Mouse (Mus musculus) neural tube, embryonic 15.5 days (tissue): Measurements from ENCODE around the gene Pnmal1. TPM values are rescaled to one million over a fixed set of nuclear protein-coding genes. Genes with fewer than 3 reads are reported as not detected.
A peak's percentile ranks its signal among the peaks of the same experiment; 100 is the strongest.

Experiments
- ATAC-seq: fragments of 200-750 bp; cut with Nextera tagmentation; 2 replicates; pipeline ENCODE4 v1.8.0; 2017; ENCODE audit warnings: mild to moderate bottlenecking, moderate TSS enrichment, moderate library complexity; ENCODE audit not compliant: low FRiP score
- H3K27ac ChIP-seq: fragments of 300-500 bp; sonication (generic); replicated peaks from 2 replicates; pipeline ENCODE4 v1.5.1; 2015; ENCODE audit warnings: mild to moderate bottlenecking, inconsistent platforms
- H3K27me3 ChIP-seq: fragments of 300-500 bp; sonication (generic); replicated peaks from 2 replicates; pipeline ENCODE4 v1.6.1; 2015; ENCODE audit warnings: inconsistent platforms
- H3K36me3 ChIP-seq: fragments of 300-500 bp; sonication (generic); 2 replicates; pipeline ENCODE4 v1.6.1; 2015; ENCODE audit warnings: inconsistent platforms
- H3K4me1 ChIP-seq: fragments of 300-500 bp; sonication (generic); 2 replicates; pipeline ENCODE4 v1.6.1; 2015; ENCODE audit warnings: inconsistent platforms
- H3K4me2 ChIP-seq: fragments of 300-500 bp; sonication (generic); 2 replicates; pipeline ENCODE4 v1.6.1; 2015; ENCODE audit warnings: inconsistent platforms, mild to moderate bottlenecking, moderate library complexity
- H3K4me3 ChIP-seq: fragments of 300-500 bp; sonication (generic); replicated peaks from 2 replicates; pipeline ENCODE4 v1.5.1; 2015; ENCODE audit warnings: mild to moderate bottlenecking, inconsistent platforms
- H3K9ac ChIP-seq: fragments of 300-500 bp; sonication (generic); replicated peaks from 2 replicates; pipeline ENCODE4 v1.6.1; 2015; ENCODE audit warnings: mild to moderate bottlenecking, inconsistent platforms
- H3K9me3 ChIP-seq: fragments of 300-500 bp; sonication (generic); replicated peaks from 2 replicates; pipeline ENCODE4 v1.6.1; 2016; ENCODE audit warnings: inconsistent platforms
- WGBS: fragments of 180-500 bp; shearing (Covaris S2); methylation state at CpG from one replicate; pipeline ENCODE4 v1.1.7; 2015; ENCODE audit warnings: mixed read lengths; 5-methylcytosine and 5-hydroxymethylcytosine counted together
- polyA plus RNA-seq: library from polyadenylated mRNA; unstranded; fragments of >200 nt; fragmentation: Nextera tagmentation; extraction: Ambion mirVana; gene quantifications from 2 replicates; pipeline ENCODE4 v1.2.1, GENCODE M21; 2015

Pnmal1 gene
- polyA plus RNA-seq, 1 experiment from 2014 or later = 52.0 TPM

DNA sequence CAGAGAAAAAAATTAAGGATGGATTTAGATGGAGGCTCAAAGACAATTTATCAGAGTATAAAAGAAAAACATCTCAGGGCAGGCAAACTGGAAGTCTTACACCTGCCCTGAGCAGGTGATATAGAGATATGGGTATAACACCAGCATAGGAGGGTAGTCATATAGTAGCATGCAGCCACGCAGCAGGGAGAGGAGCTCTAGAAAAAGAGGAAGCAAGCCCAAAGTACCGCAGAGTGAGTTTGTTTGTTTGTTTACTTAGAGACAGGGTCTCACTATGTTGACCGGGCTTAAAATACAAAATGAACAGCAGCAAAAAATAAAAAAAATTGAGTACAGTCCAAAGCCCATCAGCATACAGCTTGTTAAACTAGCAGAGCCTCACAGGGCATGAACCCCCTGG is 11.7 kb downstream of the Pnmal1 start:
- Histone ChIP-seq H3K27me3 (no peaks in the 10 kb centered on the region), H3K9ac (no peak overlapping the region), H3K27ac (no peak overlapping the region), H3K9me3 (no peaks in the 10 kb centered on the region), H3K4me3 (no peak overlapping the region), H3K36me3 (no peaks in the 10 kb centered on the region), H3K4me2 (no peak overlapping the region), H3K4me1 (0 out of 2 replicates have a peak, but pooled peaks cover 2% of the 10 kb centered on the region)
- WGBS = 84% methylated on average over 3 of the region's 3 CpGs
- no peak for ATAC-seq

DNA sequence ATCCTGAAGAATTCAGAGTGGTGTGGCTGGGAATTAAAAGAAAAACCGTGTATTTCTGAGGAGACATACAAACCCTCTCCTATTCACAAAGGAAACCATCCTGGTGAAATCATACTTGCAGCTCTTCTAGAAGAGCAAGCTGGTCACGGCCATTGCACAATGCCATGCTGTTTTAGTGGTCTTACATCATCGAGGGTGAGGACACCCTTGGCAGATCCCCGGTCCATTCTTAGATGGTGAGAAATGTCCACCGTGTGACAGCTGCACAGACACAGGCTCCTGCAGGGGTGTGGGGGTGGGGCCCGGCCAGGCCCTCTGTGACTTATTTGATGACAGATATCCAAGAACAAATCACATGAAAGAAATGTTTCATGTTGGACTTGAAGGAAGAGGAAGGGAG is 14.5 kb downstream of the Pnmal1 start:
- WGBS = 28% methylated on average over 6 of the region's 6 CpGs
- H3K36me3 ChIP-seq = no peaks in the 10 kb centered on the region
- H3K4me2 ChIP-seq = no peak overlapping the region
- H3K4me1 ChIP-seq = 0 out of 2 replicates have a peak, but pooled peaks cover 2% of the 10 kb centered on the region
- H3K27ac ChIP-seq = no peak overlapping the region
- H3K4me3 ChIP-seq = no peak overlapping the region
- H3K9me3 ChIP-seq = no peaks in the 10 kb centered on the region
- no peak overlapping the region for H3K9ac ChIP-seq
- H3K27me3 ChIP-seq = no peaks in the 10 kb centered on the region
- no peak for ATAC-seq

DNA sequence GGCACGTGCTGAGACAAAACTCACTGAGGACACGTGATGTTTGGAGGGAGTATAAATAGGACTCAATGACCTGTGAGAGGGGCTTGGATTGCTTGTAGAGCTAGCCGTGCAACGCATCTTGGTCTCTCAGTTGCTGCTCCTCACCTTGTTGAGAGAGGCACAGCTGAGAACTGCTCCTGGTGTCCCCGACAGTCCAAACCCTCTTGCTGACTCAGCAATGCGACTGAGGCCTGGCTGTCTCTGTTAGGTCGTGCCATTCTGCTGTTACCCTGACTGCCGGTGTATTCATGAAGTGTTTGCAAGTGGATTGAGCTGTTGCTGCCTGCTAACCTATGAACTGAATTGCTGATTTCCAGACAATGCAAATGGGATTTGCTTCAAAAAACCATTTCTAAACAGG is 16.8 kb downstream of the Pnmal1 start:
- Histone ChIP-seq H3K27ac (no peak overlapping the region), H3K4me2 (no peak overlapping the region), H3K4me1 (peaks cover 13% of the 10 kb centered on the region), H3K9ac (no peak overlapping the region), H3K36me3 (no peaks in the 10 kb centered on the region), H3K27me3 (no peaks in the 10 kb centered on the region), H3K9me3 (no peaks in the 10 kb centered on the region), H3K4me3 (no peak overlapping the region)
- WGBS = 60% methylated on average over 8 of the region's 8 CpGs
- ATAC-seq = no peak

DNA sequence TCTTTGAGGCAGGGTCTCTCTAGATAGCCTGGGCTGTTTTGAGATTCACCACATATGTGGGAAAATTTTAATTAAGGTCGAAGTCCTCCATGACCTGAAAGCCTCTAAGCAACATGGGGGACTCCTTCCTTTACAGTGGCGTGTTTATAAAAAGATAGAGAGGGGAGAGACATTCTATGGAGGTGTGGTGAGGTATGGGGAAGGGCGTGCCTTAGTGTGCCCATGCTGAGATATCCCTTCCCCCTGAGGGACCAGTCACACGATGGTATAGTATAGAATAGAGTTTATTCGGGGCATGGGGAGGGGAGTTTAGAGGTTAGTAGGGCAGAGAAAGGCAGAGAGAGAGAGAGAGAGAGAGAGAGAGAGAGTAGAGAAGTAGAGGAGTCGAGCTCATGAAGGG is 18.7 kb downstream of the Pnmal1 start:
- ATAC-seq = no peak
- Histone ChIP-seq H3K36me3 (no peaks in the 10 kb centered on the region), H3K27me3 (no peaks in the 10 kb centered on the region), H3K4me2 (no peak overlapping the region), H3K27ac (no peak overlapping the region), H3K9ac (no peak overlapping the region), H3K4me3 (no peak overlapping the region), H3K4me1 (peaks cover 28% of the 10 kb centered on the region), H3K9me3 (no peaks in the 10 kb centered on the region)
- 77% methylated on average over 5 of the region's 6 CpGs for WGBS

DNA sequence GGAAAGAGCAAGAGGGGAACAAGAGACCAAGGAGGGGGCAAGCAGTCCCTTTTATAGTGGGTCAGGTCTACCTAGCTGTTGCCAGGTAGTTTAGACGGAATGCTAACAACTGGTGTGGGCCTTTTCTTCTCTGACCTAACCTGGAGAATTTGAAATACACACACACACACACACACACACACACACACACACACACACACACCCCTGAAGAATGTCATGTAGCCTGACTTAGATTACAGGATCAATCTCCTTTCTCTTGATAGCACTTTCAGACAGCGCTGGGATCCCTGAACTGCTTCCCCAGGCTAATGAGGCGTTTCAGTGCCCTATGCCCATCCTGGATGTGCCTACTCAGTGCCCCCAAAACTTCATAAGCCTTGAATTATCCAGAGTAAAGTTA is 19.1 kb downstream of the Pnmal1 start:
- peaks cover 32% of the 10 kb centered on the region for H3K4me1 ChIP-seq
- no peak overlapping the region for H3K4me3 ChIP-seq
- H3K27ac ChIP-seq = no peak overlapping the region
- 93% methylated on average over 3 of the region's 3 CpGs for WGBS
- H3K9me3 ChIP-seq = no peaks in the 10 kb centered on the region
- no peaks in the 10 kb centered on the region for H3K27me3 ChIP-seq
- H3K36me3 ChIP-seq = no peaks in the 10 kb centered on the region
- no peak for ATAC-seq
- H3K4me2 ChIP-seq = no peak overlapping the region
- H3K9ac ChIP-seq = no peak overlapping the region

DNA sequence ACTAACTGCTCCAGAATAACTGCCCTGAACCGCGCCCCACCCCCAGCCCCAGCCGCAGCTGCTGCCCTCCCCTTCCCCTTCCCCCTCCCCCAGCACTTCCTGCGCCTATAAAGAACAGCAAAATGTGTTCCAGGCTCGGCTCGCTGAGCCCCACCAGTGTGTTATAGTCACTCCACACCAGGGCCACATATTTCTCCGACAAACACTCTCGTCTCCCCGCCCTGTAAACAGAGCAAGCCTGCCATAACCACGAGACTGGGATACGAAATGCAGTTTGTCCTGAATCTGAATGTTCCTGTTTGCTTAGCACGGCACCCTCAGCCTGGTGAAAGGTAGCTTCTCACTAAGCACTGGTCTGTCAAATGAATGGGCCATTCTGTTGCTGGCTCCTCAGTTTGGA is 20.9 kb downstream of the Pnmal1 start:
- peak overlapping the region; percentile 48 for H3K4me2 ChIP-seq
- H3K9me3 ChIP-seq = no peaks in the 10 kb centered on the region
- peaks cover 43% of the 10 kb centered on the region for H3K4me1 ChIP-seq
- H3K9ac ChIP-seq = no peak overlapping the region; the same call in 1 of the 2 replicates
- ATAC-seq = no peak
- peak overlapping the region; percentile 81 for H3K27ac ChIP-seq
- H3K27me3 ChIP-seq = no peaks in the 10 kb centered on the region
- no peaks in the 10 kb centered on the region for H3K36me3 ChIP-seq
- H3K4me3 ChIP-seq = peak overlapping the region; percentile 19; the same call in 1 of the 2 replicates
- WGBS = 1% methylated on average over 12 of the region's 12 CpGs

DNA sequence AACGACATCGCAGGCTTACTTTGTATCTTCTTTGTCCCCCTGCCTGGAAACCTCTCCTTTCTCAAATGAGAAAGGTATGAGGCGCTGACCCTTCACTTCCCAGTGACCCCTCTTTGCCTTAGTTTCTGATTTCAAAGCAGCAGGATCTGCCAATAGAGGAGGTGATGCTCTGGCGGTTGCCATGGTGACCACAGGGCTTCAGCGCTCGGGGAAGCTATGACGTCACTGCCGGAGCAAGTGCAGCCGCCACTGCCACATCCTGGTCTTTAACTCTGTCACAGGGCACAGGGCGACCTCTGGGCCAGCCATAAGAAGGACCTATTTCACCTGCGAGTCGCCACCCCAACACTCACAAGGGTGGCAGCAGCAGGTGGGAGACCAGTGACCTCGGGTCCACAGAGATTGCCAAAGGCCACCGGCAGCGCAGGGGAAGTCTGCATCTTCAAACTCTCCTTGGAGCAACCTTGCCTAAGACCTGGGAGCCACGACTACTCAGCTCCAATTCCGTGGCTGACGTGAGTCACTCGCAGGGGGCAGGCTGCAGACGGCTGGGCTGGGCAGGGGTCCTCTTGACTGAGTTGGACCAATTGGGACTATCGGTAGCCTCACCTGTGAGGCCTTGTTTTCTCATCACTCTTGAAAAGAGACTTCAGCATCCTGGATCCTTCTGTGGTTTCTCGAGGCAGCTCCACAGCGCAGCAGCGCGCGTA is 23.5 kb downstream of the Pnmal1 start, which contains the start of gene Gm42372:
TSS of gene Gm42372 (plus strand) at position 228 of the 710 bp plus-strand sequence.
- Histone ChIP-seq H3K27me3 (no peaks in the 10 kb centered on the region), H3K27ac (peak within 1 kb of the TSS; percentile 75), H3K4me2 (peak within 1 kb of the TSS; percentile 75), H3K36me3 (no peaks in the 10 kb centered on the region), H3K4me1 (peaks cover 66% of the 10 kb centered on the region), H3K4me3 (peak within 1 kb of the TSS; percentile 51), H3K9ac (peak within 1 kb of the TSS; percentile 66), H3K9me3 (no peaks in the 10 kb centered on the region)
- ATAC-seq = peak; percentile 81
- WGBS = 20% methylated on average over 26 of the region's 26 CpGs

DNA sequence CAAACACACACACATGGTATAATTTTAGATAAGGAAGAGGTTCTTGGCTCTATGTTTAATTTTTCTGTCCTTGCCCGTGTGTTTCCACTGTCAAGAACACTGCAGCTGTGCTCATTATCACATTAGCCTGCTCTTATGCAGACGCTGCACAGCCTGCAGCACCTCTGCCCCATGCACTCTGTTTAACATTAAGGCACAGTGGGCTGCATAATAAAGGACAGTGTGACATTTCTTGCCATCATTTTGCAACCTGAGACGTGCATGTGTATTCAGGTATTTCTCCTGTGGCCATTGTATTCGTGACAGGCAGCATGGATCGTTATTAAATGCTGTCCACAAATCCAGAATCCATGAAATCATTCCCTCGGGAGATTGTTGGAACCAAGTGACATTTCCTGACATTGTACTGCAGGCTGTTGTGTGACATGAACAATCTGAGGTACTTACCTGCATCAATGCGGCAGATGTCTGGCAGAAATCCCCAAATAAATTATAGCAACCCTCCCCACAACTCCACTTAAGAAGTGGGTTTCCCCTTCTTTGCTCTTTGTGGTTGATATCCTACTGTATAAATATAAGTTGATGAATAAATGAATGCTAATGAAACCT is 28.2 kb downstream of the Pnmal1 start:
- H3K4me1 ChIP-seq = peaks cover 68% of the 10 kb centered on the region
- 0 out of 2 replicates have a peak overlapping the region, but pooled peaks have one; percentile 23 for H3K9ac ChIP-seq
- ATAC-seq = no peak
- no peaks in the 10 kb centered on the region for H3K36me3 ChIP-seq
- H3K9me3 ChIP-seq = no peaks in the 10 kb centered on the region
- H3K27me3 ChIP-seq = no peaks in the 10 kb centered on the region
- H3K27ac ChIP-seq = peak overlapping the region; percentile 68
- no peak overlapping the region for H3K4me3 ChIP-seq
- 22% methylated on average over 7 of the region's 7 CpGs for WGBS
- peak overlapping the region; percentile 24; the same call in 1 of the 2 replicates for H3K4me2 ChIP-seq

DNA sequence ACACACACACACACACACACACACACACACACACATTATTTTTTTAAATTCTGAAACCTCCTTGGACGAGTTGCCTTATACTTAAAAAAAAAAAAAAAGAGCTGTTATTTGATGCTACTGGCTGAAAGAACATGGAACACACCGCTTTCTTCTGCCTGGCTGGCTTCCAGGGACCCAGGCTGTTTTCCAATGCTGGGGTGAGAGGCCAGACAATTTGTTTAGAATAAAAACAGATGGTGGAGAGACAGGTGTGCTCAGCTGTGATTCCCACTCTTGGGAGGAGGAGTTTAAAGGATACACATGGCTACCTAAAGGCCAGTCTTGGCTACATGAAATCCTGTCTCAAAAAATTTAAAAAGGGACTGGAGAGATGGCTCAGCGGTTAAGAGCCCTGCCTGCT is 28.9 kb downstream of the Pnmal1 start:
- Histone ChIP-seq H3K9me3 (no peaks in the 10 kb centered on the region), H3K4me2 (no peak overlapping the region), H3K4me3 (no peak overlapping the region), H3K9ac (no peak overlapping the region), H3K27ac (peak overlapping the region; percentile 68), H3K36me3 (no peaks in the 10 kb centered on the region), H3K27me3 (no peaks in the 10 kb centered on the region), H3K4me1 (peaks cover 62% of the 10 kb centered on the region)
- ATAC-seq = no peak
- 32% methylated on average over 3 of the region's 3 CpGs for WGBS

DNA sequence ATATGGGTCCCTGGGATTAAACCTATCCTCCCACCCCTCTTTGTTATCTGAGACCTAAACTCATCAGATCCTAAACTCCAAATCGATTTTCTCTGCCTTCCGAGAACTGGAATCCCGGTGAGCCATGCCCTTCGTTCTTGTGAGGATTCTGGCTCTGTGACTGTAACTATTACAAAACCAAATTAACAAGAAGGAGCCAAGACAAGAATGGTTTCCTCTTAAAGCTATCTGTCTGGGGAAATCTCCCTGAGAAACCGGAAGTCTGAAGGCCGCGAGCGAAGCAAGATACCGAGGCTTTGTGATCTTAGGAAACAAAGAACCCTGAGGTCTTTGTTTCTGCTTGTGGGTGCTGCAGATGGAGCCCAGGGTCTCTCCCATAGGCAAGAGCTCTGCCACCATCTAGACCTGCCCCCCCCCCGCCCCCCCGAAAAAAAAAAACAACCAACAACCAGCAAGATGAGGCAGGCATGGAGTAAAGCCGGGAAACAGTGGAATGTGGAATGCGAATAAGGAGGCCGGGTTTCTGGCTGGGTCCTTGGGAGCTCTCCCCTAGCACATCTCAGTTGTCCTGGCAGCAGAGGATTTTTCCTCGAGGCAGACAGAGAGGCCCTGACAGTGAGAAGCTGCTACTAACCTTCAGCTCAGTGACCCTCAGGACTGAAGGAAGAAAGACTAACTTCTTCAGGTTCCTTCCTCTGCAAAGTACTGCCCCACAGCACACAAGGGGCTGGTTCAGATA is 30.7 kb downstream of the Pnmal1 start:
- H3K4me3 ChIP-seq = no peak overlapping the region
- no peak overlapping the region for H3K9ac ChIP-seq
- no peaks in the 10 kb centered on the region for H3K9me3 ChIP-seq
- H3K27ac ChIP-seq = peak overlapping the region; percentile 58
- H3K36me3 ChIP-seq = no peaks in the 10 kb centered on the region
- 0 out of 2 replicates have a peak overlapping the region, but pooled peaks have one; percentile 3 for H3K4me2 ChIP-seq
- WGBS = 32% methylated on average over 15 of the region's 15 CpGs
- H3K4me1 ChIP-seq = peaks cover 59% of the 10 kb centered on the region
- 0 out of 2 replicates have a peak, but pooled peaks cover 3% of the 10 kb centered on the region for H3K27me3 ChIP-seq
- ATAC-seq = no peak

DNA sequence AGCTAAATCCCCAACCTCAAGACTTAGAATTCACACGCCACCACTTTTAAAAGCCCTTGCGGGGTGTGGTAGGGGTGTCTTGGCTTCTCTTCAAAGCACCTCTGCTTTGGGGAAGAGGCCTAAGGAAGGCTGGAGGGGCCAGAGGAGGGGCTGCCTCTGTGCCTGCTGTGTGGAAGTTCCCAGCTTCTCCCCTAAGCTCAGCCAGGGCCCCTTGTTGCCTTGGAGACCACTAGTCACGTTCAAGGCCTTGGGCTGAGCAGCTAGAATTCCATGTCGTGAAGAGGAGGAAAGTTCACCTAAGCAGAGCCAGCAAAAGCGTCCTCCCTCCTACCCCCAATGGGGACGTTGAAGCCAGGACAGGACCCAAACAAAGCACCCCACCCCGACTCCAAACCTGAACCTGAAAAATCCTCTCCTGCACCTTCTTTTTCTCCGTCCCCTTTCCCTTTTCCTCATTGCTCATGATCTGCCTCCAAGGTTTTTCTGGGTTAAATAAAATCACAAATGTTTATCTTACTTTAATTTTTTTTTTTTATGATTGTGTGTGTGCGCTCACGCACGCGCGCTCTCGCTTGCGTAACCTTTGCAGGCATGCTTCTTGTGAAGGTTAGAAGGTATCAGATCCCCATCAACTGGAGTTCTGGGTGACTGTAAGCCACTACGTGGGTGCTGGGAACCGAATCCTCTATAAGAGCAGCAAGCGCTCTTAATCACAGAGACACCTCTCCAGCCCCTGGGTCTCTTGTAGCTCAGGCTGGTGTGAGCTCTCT is 32.4 kb downstream of the Pnmal1 start:
- no peak overlapping the region for H3K4me3 ChIP-seq
- 0 out of 2 replicates have a peak, but pooled peaks cover 3% of the 10 kb centered on the region for H3K27me3 ChIP-seq
- H3K4me1 ChIP-seq = peaks cover 57% of the 10 kb centered on the region
- H3K9me3 ChIP-seq = no peaks in the 10 kb centered on the region
- H3K4me2 ChIP-seq = peak overlapping the region; percentile 22; the same call in 1 of the 2 replicates
- peak overlapping the region; percentile 77 for H3K27ac ChIP-seq
- ATAC-seq = peak; percentile 44; the same call in 1 of the 2 replicates
- no peaks in the 10 kb centered on the region for H3K36me3 ChIP-seq
- no peak overlapping the region for H3K9ac ChIP-seq
- WGBS = 54% methylated on average over 18 of the region's 18 CpGs
